Mouse (Mus musculus): ENCODE results near the gene Cdr1.

Cdr1 gene

DNA sequence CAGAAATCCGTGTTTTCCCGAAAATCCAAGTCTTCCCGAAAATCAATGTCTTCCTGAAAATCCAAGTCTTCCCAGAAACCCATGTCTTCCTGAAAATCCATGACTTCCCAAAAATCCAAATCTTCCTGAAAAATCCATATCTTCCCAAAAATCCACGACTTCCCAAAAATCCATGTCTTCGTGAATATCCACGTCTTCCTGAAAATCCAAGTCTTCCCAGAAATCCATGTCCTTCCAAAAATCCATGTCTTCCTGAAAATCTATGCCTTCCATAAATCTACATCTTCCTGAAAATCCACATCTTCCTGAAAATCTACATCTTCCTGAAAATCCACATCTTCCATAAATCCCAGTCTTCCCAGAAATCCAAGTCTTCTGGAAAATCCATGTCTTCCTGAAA is at the start of gene Cdr1:
TSS of gene Cdr1 (minus strand) at position 101 of the 400 bp plus-strand sequence.
- DNase-seq (ENCODE audit: low spot score): peak; percentile 8

DNA sequence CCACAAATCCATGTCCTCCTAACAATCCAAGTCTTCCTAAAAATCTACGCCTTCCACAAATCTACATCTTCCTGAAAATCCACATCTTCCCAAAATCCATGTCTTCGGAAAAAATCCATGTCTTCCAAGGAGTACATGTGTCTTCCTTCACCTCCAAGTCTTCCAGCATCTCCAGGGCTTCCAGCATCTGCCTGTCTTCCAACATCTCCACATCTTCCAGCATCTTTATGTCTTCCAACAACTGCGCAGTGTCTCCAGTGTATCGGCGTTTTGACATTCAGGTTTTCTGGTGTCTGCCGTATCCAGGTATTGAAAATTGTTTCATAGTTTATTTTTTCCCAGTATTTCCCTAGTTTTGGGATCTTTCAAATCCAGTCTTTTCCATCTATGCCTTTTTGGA is 511 bp upstream of the Cdr1 start:
- DNase-seq (ENCODE audit: low spot score): no peak

DNA sequence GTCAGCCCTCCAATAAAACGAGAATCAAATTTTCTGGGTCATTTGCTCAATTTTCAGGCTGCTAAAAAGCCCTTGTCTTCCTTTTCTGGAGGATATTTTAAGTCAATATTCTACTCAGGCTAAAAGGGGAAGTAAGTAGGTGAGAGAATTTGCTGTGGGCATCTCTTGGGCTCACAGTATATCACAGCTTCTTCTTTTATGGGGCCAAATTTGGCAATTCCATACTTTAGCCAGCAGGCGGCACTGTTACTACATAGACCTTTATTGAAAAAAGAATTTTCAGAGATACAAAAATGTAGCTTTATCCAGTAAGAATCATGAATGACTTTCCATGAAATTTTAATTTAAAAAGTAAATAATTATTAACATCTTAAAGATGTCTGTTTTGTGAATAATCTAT is 18.8 kb downstream of the Cdr1 start:
- DNase-seq (ENCODE audit: low spot score): no peak

GRCm38 (mm10) chrX:61161249-61161648 is 24.1 kb downstream of the Cdr1 start:
- no peak for DNase-seq (ENCODE audit: low spot score)

- DNase-seq (ENCODE audit: low spot score): no peak
Measured at GRCm38 (mm10) chrX:61154657-61155256, 30.6 kb downstream of the Cdr1 start.

GRCm38 (mm10) chrX:61154246-61154645 is 31.1 kb downstream of the Cdr1 start:
- DNase-seq (ENCODE audit: low spot score): no peak

DNA sequence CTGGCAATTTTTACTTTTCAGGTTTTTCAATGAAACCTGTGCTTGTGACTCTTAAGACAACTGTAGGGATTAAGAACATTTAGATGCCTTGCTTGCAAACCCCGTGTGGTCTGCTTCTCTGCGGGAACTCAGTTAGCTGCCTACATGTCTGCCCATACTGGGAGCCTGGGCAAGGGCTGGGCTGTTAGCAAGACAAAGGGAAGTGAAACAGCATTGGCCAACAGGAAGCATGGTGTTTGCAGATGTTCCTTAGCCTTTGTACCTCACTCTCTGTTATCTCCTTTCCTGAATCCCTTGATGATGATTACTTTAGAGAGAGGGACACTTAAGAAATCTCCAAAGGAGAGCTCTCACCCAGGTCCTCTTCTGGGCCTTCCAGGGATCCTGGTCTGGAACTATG is 38.8 kb downstream of the Cdr1 start:
- DNase-seq (ENCODE audit: low spot score): no peak

DNA sequence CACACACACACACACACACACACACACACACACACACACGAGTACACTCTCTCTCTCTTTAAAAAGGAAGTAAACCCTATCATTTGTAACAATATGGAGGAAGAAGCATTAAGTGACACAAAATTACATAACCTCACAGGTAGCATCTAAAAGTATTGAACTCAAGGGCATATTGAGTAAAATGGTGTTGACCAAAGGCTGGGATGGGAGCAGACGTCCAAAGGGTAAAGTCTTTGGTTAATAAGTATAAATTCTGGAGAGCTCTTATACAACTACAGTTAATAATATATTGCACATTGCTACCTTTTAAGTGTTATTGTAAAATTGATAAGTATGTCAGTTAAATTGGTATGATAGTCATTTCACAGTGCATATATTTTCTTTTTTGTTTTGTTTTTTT is 39.9 kb downstream of the Cdr1 start:
- no peak for DNase-seq (ENCODE audit: low spot score)

GRCm38 (mm10) chrX:61134592-61134991 is 50.8 kb downstream of the Cdr1 start:
- DNase-seq (ENCODE audit: low spot score): no peak

Data from c-Kit-positive CD71-positive TER-119-positive erythroid progenitor cells, embryonic 14.5 days (primary cell).